Mouse (Mus musculus) cerebellum, postnatal 25 days (tissue): ENCODE measurements around the gene Csrp2.

ENCODE experiments used
- DNase-seq, 2 experiments: peaks; one replicate each; pipeline ENCODE4 v3.0.0; 2021; ENCODE audit warnings: mixed read lengths in 2 of 2

The Csrp2 gene

DNA sequence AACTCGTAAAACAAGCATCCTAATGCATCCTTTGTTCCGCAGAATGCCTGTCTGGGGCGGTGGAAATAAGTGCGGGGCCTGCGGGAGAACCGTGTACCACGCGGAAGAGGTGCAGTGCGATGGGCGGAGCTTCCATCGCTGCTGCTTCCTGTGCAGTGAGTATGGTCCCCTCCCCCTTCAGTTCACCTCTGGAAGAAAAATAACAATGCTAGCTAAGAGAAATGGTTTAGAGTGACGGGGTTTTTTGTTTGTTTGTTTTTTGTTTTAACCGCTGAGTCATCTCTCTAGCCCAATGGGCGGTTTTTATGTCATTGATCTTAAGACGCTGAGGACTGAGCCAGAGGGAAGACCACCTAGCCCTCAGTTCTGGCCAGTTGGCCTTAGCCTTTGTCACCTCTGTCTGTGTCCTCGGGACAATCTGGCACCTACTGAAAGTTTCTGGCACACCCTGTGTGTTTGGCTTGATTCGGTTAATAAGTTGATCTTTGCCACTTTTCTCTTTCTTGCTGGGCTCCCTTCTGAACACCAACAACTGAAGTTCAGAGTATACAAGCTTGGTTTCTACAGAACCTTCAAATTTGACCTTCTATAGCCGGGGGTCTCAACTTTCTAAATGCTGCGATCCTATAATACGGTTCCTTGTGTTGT lies 12.4 kb downstream of the Csrp2 start:
- peak in 1 of 2 experiments; percentile 12 for DNase-seq

DNA sequence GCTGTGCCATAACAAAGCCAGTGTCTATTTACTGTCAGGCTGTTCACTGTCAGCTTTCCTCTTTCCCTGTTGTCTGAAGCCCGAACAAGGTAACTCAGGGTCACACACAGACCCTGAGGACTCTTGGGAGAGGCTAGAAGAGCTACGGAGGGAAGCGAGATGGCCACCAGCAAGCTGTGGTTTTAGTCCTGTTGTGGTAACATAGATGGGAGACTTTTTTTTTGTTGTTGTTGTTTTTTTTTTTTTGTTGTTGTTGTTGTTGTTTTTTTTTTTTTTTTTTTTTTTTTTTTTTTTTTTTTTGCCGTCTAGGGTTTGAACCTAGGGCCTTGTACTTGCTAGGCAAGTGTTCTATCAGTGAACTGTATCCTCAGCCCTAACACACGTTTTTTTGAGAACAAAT lies 14.0 kb downstream of the Csrp2 start:
- peak in 1 of 2 experiments; percentile 0 for DNase-seq

DNA sequence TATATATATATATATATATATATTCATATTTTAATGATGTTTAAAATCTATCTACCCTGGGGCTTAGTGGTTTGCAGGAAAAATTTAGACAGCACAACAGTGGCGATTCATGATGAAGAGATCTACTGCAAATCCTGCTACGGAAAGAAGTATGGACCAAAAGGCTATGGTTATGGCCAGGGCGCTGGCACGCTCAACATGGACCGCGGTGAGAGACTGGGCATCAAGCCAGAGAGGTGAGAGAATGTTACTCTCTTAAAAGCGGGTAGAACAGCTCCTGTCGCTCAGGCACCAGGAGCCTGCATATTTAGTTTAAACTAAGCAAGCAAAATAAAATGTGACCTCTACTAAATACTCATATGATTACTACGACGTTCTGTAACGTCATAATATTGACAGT lies 15.5 kb downstream of the Csrp2 start:
- peak; percentile 50 to 73 for DNase-seq

DNA sequence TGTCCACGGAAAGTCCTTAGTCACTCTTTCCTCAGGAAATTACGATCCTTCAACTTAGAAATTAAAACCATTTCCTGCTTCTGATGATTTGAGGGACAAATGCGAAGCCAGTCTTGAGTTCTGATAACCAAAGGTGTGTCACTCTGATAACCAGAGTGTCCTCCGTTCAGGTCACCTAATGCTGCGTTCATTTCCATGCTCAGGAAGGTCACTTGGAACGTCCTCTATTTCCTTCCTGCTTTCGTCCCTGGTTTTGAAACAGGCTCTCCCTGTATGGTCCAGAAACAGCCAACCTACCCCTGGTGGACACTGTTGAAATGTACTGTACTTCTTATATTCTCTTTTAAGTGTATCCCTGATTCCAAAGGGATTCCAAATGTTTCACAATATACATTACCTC lies 16.1 kb downstream of the Csrp2 start:
- DNase-seq = no peak

DNA sequence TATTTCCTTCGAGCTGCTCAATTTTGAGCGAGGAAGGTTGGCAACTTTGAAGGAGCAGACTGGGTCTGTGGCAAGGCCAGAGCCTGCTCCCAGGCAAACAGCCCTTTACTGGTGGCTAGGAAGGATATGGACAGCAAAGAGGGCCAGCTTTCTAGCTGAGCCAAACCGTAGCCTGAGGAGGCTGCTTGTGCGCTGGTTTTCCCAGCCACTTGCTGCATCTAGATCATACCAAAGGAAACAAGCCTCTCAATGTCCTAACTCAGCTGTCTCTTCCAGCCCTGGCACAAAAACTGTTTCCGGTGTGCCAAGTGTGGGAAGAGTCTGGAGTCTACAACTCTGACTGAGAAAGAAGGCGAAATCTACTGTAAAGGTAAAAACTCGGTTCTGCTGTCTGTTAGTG lies 18.8 kb downstream of the Csrp2 start:
- peak; percentile 37 to 40 for DNase-seq

DNA sequence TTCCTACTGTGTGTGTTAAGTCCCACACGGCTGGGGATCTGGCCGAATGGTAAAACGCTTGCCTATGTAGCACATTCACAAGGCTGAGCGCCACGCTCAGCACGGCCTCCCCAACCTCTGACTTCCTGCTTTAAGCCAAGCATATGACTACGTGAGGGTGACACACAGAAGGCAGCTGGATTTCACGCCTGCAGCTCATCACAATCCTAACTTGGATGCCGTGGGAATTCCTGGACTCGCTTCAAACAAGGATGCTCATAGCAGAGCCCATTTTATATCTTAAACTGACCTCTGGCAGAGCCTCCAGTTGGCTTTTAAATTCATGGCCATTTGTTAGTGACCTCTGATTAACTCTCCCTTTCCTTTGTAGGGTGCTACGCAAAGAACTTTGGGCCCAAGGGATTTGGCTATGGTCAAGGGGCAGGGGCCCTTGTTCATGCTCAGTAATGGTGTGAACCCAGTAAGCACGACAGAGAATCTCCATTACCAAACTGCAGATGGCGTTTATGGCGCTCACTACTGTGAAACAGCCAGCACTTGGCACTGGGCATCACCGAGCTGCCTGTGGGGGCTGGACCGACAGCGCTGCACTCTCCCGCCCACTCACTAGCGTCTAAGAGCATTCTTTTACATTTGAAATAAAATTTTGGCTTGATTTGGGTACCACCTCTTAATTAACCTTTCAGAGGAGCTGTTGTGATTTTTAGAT lies 19.4 kb downstream of the Csrp2 start:
- peak; percentile 78 to 82 for DNase-seq

DNA sequence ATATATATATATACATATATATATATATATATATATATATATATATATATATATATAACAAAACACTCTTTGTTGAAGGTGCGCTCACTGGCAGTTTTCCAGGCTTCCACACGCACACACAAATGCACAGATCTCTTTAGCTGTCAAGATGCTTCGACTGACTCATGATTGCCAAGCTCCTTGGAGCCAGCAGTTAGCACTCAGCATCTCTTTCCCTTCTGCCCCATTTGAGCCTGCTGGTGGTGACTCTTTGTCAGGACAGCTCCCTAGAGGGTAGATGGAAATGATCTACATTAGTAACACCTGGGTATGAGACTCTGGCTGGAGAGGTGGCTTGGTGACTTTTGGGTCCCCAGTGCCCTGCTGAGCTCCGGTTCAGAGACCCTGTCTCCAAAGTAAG lies 20.1 kb downstream of the Csrp2 start:
- DNase-seq = peak; percentile 39 to 58

DNA sequence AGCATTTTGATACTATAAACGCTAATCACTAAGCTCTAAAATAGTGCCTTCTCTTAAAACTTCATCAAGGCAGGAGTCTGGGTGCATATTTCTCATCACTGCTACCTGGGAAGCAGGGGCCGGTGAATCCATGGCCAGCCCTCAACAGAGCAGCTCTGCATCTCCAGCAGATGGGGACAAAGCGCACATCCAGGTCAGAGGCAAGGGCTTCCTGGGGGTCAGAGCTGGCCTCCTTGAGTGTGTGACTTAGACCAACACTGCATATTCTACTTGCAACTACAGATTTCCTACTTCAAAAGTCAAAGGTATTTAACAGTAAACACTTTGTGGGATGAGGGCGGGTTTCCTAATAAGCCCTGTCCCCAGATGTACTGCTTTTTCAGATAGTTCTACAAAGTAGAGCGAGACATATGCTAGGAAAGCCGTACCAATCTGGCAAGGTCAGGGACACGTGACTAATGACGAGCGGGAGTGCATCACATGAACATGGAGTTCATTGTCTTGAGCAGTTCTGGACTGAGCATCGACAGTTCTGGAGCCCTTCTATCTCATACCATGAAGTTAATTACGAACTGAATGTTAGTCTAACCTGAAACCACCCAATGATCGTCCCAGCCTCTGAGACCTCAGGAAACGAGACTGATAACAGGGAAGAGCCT lies 21.3 kb downstream of the Csrp2 start:
- peak in 1 of 2 experiments; percentile 27 for DNase-seq

DNA sequence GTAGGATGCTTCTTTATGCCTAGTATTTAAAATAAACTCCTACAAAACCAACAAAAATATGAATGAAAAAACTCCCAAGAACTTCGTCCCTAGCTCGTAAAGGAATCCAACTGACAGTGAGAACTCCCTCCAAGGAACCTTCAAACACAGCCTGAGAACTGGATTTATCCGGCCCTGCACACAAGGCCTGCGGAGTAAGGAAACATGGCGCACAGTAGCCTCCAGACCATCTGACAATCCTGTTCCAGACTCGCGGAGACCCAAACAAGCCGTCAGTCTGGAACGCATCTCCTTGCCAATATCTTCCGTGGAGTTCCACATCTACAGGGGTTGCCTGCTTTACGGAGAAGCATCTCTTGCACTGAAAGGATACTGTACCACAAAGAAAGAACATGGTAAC lies 22.4 kb downstream of the Csrp2 start:
- DNase-seq = no peak

DNA sequence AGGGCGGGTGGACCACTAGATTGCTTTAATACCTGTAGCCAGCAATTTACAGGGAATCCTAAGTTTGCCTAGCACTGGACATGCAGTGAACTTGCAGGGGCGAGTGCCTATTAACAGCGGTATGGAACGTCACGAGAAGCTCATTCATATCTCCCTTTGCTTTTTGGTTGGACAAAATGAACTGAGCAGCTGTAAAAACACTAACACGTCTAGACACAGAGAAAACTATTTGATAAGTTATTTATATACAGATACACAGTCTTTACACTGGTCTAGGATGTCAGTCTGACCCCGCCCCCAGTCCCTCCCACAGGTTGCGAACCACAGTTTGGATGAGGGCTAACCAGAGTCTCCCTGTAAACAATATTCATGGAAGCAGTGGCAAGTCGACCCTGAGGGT lies 23.2 kb downstream of the Csrp2 start:
- no peak for DNase-seq

DNA sequence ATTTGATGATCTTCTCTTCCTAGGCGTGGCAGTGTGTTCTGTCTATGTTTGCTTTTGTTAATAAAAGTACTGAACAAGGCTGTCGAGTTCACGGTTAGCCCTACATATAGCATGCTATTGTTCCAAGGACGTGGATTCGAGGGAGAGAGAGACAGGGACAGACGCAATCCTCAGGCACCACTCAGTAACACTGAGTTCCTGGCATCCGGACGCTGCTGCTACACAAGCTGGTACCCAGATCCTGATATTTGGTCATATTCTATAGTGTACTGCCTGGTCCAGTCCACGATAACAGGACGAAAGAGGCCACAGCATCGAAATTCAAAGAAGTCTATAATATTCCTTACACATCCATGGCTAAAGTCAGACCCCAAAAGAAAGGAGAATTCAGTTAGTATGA lies 24.6 kb downstream of the Csrp2 start:
- DNase-seq = no peak

DNA sequence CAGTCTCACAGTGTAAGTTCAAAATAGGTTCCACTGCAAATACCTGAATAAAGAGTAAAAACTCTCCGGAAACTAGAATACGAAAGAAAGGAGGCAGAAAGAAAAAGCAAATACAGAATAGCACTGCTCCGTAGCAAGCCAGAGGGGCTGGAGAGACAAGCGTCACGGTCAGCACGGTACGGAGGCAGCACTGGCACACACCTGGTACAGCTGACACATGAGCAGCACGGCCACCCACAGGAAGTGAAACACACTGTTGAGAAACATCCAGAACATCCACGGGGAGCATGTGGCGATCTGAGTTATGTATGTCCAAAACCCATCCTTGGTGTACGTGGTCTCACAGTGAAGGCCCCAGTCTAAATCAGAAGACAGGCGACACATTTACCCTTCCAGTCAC lies 26.4 kb downstream of the Csrp2 start:
- DNase-seq = no peak

DNA sequence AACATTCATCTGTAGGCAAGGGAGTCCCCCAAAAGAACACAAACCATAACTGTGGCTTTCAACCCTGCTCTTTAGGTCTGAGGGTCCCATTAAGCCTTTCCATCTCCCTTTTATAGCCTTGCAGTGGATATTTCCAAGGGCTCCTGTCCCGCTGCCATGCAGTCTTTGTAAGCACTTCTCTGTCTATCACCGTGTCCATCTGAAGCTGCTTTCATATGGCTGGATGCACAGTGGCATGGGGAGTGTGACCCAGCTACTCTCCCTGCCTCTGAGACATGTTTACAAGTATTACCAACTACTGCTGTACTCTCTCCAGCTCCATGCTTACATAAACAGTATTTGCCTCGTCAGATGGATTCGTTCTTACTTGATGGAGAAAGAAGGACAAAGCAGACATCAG lies 28.0 kb downstream of the Csrp2 start:
- DNase-seq = no peak

DNA sequence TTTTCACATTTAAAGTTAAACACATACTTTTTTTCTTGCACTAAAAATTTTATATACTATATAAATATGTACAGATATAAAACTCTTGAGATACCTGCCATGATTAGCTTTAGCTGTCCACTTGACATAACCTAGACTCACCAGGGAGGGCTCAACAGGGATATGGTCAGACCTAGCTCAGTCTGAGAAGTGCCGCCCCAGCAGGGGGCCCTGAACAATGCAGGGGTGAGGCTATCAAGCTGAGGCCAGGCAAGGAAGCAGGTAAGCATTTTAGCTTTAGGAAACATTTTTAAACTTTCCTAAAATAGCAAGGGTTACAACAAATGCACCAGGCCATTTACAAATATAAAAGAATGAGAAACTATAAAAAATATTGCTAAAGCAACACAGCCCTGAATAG lies 31.5 kb downstream of the Csrp2 start:
- DNase-seq = no peak

DNA sequence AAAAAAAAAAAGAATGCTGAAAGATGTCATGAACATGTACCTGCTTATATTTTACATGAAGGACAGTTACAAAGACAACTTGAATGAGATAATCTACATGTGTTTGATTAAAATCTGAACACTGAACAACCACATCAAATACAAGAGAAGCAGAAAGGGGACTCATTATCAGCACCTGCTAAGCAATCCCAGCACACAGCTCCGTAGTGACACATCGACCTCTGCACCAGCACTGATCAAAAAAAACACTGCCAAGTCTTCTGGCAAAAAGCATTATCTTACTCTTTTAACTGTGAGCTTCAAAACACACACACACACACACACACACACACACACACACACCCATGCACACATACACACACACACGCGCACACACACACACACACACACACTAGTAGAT lies 32.2 kb downstream of the Csrp2 start:
- no peak for DNase-seq

DNA sequence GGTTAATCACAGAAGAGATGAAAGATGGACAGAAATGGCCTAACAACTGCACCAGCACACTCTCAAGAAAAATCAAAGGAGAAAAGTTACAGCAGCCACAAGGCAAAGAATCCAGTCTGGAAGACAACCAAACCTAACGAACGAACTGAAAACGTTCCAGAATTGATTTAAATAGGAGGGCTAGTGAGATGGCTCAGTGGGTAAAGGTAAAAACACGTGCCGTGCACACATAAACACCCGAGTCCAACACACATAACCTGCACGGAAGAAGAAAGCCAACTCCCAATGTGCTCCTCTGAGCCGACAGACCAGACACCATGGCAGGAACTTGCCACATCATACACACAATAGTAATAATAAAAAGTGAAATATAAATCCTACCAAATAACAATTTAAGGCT lies 32.7 kb downstream of the Csrp2 start:
- no peak for DNase-seq

DNA sequence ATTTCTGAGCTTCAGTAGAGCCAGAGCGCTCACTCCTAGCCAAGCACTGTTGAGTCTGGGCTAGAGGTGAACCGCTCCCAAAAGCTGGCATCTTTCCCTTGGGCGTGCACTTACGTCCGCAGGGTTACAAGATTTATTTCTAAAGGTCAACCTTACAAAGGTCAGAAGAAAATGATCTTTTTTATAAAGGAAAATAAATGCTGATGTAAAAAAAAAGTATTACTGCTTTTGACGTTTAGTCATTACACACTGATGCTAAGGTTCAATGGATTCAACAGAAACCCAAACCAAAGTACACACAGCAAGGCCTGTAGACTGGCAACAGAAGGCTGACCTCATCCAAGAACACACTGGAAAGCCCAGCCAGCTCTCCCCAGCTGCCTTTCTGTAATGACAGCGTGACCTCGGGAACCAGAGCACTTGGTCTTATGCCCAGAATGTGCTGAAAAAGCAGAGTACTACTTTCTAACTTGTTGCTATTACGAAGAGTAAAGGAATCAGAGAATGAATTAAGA lies 33.4 kb downstream of the Csrp2 start:
- peak; percentile 40 to 42 for DNase-seq

DNA sequence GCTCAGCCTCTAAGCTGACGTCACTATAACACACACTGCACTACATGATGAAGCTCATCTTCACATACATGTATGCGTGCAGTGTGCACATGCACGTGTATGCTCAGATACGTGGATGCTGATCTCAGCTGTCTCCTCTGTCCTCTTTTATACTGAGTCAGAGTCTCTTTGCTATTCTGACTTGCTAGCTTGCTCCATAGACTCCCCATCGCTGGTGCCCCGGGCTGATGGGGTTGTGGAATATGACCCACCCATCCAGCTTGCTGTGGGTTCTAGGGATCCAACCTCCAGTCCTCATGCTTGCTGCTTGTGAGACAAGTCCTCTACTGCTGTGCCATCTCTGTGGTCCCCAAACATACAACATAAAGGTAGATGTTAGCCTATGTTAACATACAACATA lies 39.3 kb downstream of the Csrp2 start:
- no peak for DNase-seq

DNA sequence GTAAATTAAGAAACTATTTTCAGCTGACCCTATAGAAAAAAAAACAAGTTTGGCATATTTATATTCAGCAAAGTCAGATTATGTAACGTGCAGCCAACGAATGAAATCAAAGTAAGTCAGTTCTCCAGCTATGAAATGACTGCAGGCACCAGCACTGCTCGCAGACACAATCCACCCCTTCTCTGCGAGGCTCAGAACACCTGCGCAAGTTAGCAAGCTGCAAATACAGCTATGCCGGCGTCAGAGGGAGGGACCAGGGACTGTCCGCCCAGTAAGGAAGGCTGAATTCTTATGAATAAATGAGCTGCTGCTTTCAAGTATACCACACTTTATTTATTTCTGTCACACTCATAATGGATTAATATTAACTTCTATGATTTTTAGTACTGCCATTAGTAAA lies 40.2 kb downstream of the Csrp2 start:
- DNase-seq = no peak

DNA sequence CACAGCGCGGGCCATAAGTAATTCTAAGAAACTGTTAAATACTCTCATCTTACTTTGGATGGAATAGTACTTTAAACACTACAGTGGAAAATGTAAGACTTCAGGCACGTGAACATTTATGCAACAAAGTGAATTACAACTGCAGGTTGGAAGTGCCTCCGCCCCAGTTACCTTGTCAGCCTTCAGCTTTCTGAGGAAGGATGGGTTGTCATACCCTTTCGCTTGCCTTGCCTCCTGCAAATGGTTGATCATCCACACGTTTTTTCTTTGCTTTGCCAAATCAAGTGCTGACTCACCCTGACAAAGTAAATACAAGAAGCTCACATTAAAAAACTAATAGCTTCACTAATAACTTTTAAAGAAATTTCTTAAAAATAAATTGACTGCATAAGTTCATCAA lies 41.3 kb downstream of the Csrp2 start:
- no peak for DNase-seq

DNA sequence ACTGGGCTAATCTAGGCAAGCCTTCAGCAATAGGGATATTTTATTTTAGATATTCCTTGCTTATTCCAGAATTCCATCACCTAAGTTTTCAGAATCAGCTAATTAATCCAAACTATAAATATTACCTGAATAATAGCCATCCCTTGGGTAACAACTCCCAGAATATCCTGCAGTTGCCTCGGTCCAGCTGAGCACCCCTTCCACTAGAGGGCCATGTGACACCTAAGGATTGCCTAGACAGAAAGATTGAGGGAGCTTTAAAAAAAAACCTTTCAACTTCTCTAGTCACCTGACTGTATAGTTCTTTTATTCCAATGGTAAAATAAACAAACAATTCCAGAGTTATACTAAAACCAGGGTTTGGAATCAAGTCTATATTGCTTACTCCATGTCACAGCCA lies 42.6 kb downstream of the Csrp2 start:
- no peak for DNase-seq

DNA sequence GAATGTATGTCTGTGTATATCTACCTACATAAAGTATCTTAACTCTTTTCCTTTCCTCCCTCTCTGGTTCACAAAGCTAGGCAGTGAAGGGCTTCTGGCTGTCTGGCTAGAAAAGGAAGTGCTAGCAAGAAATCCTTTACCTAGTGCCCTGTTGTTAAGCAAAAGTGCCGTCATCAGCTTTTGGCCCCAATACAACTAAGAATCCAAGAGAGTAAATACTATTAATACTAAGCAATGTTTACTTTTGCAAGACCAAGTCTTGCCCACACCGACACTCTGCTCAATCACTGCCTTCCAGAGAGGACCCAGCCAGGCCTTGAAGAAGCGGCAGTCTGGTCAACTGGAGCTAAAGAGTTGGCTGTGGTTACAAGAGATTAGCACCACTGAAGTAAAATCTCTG lies 51.5 kb downstream of the Csrp2 start:
- DNase-seq = no peak

DNA sequence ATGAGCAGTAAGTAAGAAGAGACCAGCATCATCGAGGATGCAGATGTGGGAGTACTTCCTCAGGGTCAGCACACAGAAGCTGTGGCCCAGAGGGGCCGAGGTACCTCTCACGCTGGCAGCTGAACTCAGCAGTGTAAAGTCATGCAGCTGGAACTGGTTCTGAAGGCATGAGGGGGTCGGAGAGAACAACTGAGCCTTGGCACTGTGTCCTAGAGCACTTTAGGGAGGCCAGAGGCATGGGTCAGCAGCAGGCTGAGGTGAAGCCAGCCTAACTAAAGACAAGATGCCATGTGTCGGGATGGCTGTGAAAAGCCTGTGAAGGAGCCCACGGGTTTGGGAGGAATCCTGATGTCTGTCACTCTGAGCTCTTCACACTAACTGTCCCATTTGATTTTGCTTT lies 51.9 kb downstream of the Csrp2 start:
- DNase-seq = no peak

DNA sequence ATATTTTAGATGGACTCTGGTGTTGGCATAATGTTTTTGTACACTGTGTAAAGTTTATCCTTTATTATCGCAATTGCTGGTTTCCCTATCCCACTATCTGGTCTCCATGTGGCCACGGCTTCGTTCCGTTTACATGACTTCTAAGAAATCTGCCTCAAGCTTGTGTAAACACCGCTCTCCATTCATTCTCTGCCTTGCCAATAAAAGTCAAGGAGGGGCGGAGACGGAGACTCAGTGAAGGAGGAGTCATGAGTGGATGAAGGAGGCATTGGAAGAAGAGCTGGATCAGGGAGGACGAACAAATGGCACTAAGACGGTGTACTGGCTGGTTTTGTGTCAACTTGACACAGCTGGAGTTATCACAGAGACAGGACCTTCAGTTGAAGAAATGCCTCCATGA lies 52.4 kb downstream of the Csrp2 start:
- no peak for DNase-seq
